Mouse (Mus musculus) embryo, embryonic 10.5 days (tissue): ENCODE measurements at regions not wholly inside any gene's neighbourhood (a gene's known extent, or its start where the extent isn't known, plus 50 kb on each side); places are given as distances from the start of the nearest gene placed in this dataset.
A peak's percentile ranks its signal among the peaks of the same experiment; 100 is the strongest.
"Not testable (repeated sequence)": the region's sequence is repeated elsewhere in the genome, so short reads cannot be mapped to it uniquely, and the experiment has no call there.

Source experiments
- DNase-seq: peaks from one replicate; pipeline ENCODE4 v3.0.0-alpha.2; 2015; ENCODE audit warnings: low spot score

DNA sequence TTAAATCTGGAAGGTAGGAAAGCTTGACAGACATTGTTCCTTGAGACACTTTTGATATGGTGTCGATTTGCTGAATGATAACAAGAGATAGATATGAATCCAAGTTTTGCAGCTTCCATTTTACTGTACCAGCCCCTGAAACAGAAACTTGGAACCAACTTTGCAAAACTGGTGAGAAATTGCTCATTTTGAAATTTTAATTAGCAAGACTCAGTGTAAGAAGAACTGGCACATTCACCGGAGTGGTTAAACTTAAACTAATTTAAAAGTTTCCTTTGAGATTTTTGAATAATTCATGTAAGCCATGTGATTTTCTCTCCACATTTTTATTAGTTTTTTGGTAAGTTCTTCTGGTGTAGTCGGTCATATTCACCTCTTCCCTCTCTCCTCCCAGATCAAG lies 85.3 kb downstream of the Slitrk1 start:
- no peak for DNase-seq

DNA sequence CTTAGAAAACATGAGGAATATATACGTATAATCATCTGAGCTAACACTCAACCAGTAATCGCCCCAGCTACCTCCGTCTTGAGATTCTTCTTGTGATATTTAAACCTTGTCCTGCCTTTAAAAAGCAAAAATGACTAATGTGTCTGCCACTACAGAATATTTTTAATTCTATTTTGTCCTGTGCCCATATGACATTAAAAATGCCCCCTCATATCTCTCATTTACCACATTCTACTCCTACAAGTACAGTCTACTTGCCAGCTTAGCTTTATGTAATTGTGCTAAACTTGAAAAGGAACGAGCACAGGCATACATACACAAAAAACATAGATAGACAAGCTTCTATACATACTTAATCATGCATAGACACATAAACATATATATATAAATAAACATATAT lies 92.4 kb downstream of the Slitrk1 start:
- no peak for DNase-seq

DNA sequence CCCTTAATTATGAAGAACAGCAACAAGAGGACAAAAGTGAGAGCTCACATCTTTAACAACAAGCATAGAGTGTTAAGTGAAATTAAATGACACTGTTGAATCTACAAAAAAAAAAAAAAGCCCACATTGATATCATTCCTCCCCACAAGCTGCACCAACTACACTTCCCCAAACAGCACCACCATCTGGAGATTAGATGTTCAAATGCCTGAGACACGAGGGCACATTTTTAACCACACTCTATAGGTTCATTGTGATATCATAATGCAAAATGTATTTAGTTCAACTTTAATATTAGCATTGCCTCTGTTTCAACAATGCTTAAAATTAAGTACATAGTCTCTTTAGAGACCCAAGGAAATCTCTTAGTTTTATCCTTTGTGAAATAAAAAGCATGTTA lies 94.6 kb downstream of the Slitrk1 start:
- no peak for DNase-seq

DNA sequence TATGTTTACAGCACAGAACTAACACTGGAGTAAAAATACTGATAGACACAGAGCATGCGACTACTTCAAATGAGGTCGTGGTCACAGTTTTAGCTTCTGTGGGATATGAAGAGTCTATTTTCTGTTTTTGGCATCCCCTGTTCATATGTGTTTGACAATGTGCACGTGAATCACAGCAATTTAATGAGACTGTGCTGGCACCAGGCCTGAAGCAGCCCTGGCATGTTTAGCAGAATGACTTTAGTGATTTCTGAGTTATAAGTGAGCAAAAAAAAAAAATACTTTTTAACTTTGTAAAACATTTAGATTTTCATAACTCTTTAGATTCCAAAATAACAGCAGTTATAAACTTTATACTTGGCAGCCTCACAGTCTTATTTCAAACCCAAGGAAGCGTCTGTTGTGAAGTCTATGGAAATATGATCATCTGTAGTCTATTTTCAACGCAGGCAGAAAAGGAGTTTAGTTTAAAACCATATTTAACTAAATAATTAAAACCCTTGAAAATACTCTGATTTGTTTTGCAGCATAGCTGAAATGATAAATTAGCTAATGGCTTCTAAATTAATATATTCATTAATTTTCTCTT lies 108.5 kb downstream of the Slitrk1 start:
- no peak for DNase-seq

DNA sequence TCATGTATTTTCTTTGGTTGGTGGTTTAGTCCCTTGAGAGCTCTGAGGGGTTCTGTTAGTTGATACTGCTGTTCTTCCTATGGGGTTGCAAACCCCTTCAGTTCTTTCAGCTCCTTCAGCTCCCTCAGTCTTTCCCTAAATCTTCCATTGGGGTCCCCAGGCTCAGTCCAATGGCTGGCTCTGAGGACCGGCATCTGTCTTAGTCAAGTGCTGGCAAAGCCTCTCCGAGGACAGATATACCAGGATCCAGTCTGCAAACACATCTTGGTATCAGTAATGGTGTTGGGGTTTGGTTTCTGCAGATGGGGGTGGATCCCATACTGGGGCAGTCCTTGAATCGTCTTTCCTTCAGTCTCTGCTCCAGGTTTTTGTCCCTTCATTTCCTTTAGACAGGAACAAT lies 115.1 kb downstream of the Slitrk1 start:
- DNase-seq = no peak

DNA sequence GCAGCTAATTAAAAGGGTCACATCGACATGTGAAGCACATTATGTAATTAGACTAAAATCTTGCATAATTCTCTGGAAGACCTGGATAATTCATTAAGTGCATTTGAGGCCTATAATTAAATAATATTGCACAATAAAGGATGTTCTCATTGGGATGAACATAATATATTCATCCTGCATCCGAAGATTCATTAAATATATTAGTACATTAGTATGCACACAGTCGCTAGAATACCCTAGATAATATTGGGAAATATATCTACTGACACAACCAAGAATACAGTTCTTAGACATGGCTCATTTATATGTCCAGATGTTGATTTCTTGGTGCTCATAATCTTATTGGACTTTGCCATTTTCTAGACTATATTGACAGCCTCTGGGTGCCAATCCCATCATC lies 121.5 kb downstream of the Slitrk1 start:
- no peak for DNase-seq

DNA sequence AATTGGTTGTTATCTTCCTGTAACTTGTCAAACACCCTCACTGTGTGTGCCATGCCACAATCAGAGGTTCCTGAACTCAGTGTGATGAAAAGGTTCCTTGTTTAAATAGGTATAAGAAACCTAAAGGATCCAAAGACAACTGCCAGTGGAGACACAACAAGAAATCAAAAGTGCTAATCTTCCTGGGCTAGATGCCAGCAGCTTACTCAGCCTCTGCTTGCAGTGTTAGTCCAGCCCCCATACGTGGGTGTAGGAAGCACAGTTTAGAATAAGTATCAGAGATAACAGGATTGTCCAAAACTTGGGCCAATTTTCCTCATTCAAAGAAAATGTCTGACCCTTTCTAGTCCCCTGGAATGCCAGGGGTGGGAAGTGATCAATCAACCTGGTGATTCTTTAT lies 122.7 kb downstream of the Slitrk1 start:
- no peak for DNase-seq

DNA sequence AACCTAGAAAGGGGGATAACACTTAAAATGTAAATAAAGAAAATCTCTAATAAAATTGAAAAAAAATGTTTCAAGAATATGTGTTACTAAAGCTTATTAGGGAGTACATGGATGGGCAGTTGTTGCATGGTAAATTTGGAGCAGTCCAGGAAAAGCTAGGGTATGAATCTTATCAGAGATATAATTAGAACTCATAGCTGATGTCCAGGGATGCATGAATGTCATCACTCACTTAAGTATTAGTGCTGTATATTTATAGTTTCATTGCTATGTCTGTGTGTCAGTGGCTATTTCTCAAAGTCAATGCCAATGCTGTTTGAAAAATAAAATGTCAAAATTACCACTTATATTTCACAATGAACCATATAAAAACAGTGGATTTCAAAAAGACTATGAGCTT lies 165.2 kb downstream of the Slitrk1 start:
- no peak for DNase-seq

DNA sequence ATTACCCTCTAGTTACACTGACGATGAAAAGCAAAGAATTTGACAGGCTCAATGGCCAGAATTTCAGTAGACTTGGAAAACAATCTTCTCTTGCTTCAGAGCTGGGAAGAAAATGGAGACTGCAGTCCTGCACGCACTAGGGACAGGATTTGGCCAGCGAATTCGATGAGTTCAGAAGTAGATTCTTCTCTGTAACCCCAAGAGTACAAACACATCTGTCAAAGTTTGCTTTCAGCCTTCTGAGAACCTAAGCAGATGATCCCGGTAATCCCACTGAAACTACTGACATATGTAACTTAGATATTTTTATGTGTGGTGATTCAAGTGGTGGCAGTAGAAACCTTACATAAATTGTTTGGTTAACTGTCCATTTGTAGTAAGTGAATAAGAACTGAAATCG lies 202.1 kb downstream of the Slitrk1 start:
- DNase-seq = no peak

DNA sequence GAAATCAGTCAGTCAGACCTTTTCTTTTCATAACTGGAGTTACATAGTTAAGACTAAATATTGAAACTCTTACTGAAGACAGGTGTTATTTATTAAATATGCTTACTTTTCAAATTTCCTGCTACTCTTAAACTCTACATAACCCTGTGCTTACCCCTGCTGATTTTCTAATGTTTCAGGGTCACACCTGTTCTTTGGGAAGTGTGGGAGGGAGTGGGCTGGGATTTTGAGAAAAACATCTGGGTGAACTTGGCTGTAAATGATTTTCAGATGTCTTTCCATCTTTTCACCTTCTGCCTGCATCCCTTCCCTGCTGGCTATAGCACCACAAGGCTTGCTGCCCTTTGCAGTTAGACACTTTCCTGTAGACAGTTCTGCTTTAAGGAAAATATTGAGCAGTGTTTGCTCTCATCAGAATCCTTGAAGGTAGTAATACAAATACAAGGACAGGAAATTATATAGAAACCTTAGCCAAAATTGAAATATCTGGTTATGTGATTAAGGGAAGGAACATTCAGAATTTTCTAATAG lies 204.8 kb downstream of the Slitrk1 start:
- DNase-seq = peak; percentile 53

DNA sequence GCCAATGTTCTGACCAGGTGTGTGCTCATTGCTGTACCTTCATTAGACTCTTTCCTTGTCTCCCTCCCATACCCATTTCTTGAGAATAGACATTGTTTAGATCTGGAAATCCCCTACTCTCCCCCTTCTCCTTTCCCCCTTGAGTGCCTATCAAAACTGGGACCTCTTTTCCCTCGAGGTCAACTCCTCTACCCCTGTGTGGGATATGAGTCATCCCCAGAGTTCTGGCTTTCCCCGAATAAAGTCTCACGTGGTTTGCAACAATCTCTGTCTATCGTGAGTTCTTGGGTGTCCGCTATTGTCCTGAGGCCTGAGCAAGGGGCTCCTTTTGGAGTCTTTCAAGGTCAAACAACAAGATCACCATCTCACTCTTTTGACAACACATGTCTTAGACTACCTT lies 209.3 kb downstream of the Slitrk1 start:
- not testable (repeated sequence) for DNase-seq

DNA sequence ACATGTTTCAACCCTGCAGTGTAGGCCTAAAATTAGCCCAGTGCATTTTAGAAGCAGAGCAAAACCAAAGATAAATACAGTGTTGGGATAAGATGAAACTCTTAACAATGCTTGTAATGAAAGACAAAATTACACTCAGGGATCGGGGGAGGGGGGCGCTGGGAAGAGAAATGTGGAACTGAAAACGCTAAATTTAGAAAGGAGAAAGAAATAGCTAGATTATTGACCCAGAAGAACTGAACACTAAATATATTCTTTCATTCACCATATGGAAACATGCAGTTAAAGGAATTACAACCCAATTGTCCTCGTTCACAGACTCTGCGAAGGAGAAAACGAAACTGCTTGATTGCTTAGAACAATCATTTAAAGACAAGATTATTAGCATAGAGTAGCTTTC lies 249.1 kb downstream of the Slitrk1 start:
- DNase-seq = no peak

DNA sequence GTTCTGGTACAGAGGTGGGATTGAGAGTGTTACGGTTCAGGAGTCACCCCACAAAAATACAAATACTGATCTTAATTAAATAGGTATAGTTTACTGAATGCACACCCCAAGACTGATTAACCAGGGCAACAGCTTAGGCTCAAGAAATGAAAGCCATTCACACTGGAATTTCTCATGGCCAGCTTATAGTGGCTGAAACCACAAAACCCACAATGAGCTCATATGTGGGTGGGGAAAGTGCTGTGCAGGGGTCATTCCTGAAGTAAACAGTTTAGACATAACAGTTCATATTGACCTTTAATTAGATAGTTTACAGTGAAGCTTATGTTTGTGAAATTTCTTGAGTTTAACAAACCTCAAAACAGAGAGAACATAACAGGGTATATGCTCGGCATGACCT lies 275.7 kb downstream of the Slitrk1 start:
- DNase-seq = no peak

DNA sequence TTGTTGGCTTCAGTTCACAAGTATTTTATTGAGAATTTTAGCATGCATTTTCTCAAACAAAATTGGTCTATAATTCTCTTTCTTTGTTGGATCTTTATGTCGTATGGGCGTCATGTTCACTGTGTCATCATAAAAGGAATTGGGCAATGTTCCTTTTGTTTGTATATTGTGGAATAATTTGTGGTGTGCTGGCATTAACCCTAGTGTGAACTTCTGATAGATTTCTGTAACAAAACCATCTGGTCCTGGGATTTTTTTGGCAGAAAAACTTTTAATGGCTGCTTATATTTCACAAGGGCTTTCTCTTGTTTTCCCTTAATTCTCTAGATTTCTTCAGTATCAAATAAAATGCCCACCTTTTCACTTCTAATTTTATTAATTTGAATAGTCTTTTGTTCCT lies 278.7 kb downstream of the Slitrk1 start:
- DNase-seq = no peak

DNA sequence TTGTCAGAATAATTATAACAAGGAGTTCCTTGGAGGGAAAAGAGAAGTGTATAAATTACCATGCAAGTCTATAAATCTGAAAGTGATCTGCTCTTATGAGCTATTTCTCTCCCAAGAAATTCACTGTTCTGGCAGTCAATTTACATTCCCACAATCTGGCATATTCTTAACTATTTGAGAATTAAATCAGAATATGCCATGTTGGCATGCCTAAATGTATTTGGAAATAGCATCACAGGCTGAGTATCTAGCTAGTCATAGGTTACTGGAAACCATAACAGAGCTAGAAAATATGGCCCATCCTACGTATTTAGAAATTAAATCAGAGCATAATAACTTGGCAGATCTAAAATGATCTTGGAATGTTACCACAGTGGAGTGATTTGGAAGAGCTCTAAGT lies 303.9 kb downstream of the Slitrk1 start:
- no peak for DNase-seq
